Mouse (Mus musculus): ENCODE measurements at regions not wholly inside any gene's neighbourhood (a gene's known extent, or its start where the extent isn't known, plus 50 kb on each side); places are given as distances from the start of the nearest gene placed in this dataset.

DNA sequence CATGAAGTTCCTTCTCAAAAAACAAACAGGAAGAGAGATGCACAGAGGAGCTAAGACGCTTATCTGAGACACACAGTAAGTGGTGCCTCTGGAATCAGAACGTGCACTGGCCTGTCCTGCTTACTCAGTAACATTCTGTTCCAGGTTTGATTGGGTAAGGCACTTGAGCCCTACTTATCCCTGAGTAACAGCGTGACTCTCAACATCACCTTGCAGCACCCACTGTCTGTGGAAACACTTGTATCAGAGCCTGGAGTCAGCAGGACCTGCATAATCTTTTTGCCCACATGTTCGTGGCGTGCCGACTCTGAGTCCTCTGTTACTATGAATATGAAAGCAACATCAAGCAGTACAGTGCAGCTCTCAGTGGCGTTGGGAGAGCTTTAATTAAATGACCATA lies 76.4 kb upstream of the Serbp1 start:
- H3K36me3 ChIP-seq (ENCODE audit: control insufficient read depth, insufficient read depth) = no peaks in the 10 kb centered on the region
- H3K27me3 ChIP-seq (ENCODE audit: control insufficient read depth, insufficient read depth, insufficient read length) = no peaks in the 10 kb centered on the region
- no peak overlapping the region for H3ac ChIP-seq (ENCODE audit: control insufficient read depth, insufficient read length)
- H3K79me2 ChIP-seq (ENCODE audit: control insufficient read depth, insufficient read depth) = no peaks in the 10 kb centered on the region
- no peak overlapping the region for H3K4me3 ChIP-seq
- no peak for TF ChIP-seq MAX (IDR thresholded peaks at IDR 0.05; ENCODE audit: low read depth)
- TF ChIP-seq USF1 (IDR thresholded peaks at IDR 0.05; ENCODE audit: low read depth) = no peak
- no peak for TF ChIP-seq MYOD1 (IDR thresholded peaks at IDR 0.05; ENCODE audit: control insufficient read depth in 1 of 3, insufficient read length in 2 of 3, low read depth in 2 of 3)
- no peak for TF ChIP-seq REST (IDR thresholded peaks at IDR 0.05; ENCODE audit: insufficient read depth, insufficient read length)
- no peak for TF ChIP-seq MYOG (IDR thresholded peaks at IDR 0.05; ENCODE audit: control insufficient read depth in 1 of 3, insufficient read depth in 1 of 3, insufficient read length in 2 of 3, low read depth in 2 of 3)
- TF ChIP-seq TCF12 (IDR thresholded peaks at IDR 0.05; ENCODE audit: insufficient read depth, poor library complexity, severe bottlenecking) = no peak
- no peak for TF ChIP-seq POLR2A (IDR thresholded peaks at IDR 0.05; ENCODE audit: insufficient read length, low read depth)
- no peak for TF ChIP-seq POLR2AphosphoS2 (IDR thresholded peaks at IDR 0.05; ENCODE audit: insufficient read length, low read depth)
- no peak for TF ChIP-seq TCF3 (IDR thresholded peaks at IDR 0.05; ENCODE audit: insufficient read length, low read depth)
- no peak for TF ChIP-seq E2F4 (IDR thresholded peaks at IDR 0.05; ENCODE audit: insufficient read depth)
- no peak for TF ChIP-seq CEBPB (IDR thresholded peaks at IDR 0.05; ENCODE audit: insufficient read depth, poor library complexity, severe bottlenecking)
- no peak for TF ChIP-seq SRF (IDR thresholded peaks at IDR 0.05; ENCODE audit: control insufficient read depth, insufficient read length, low read depth)
- no peak overlapping the region for H3K4me2 ChIP-seq (ENCODE audit: low read depth)

DNA sequence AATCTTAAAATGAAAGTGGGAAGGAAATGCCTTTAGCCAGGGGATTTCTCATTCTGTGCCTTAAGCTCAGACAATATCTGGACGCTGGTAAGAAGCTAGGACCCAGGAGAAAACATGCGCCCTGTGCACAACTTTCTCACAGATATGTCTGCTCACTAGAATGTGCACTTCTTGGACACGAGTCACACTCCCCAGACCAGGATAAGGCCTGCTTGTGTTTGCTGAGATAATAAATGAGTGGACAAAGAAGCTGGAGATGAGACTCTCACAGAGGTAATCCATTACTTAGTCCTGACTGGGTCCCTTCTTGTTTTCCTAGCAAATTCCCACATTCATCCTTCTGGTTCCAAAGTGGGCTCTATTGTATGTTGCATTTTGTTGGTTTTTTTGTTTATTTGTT lies 77.4 kb upstream of the Serbp1 start:
- Histone ChIP-seq H3K36me3 (ENCODE audit: control insufficient read depth, insufficient read depth) (no peaks in the 10 kb centered on the region), H3ac (ENCODE audit: control insufficient read depth, insufficient read length) (no peak overlapping the region), H3K4me2 (ENCODE audit: low read depth) (no peak overlapping the region), H3K4me3 (no peak overlapping the region), H3K27me3 (ENCODE audit: control insufficient read depth, insufficient read depth, insufficient read length) (no peaks in the 10 kb centered on the region), H3K79me2 (ENCODE audit: control insufficient read depth, insufficient read depth) (no peaks in the 10 kb centered on the region)
- no peak for TF ChIP-seq REST (IDR thresholded peaks at IDR 0.05; ENCODE audit: insufficient read depth, insufficient read length)
- TF ChIP-seq USF1 (IDR thresholded peaks at IDR 0.05; ENCODE audit: low read depth) = no peak
- TF ChIP-seq POLR2A (IDR thresholded peaks at IDR 0.05; ENCODE audit: insufficient read length, low read depth) = no peak
- no peak for TF ChIP-seq CEBPB (IDR thresholded peaks at IDR 0.05; ENCODE audit: insufficient read depth, poor library complexity, severe bottlenecking)
- no peak for TF ChIP-seq POLR2AphosphoS2 (IDR thresholded peaks at IDR 0.05; ENCODE audit: insufficient read length, low read depth)
- no peak for TF ChIP-seq E2F4 (IDR thresholded peaks at IDR 0.05; ENCODE audit: insufficient read depth)
- no peak for TF ChIP-seq SRF (IDR thresholded peaks at IDR 0.05; ENCODE audit: control insufficient read depth, insufficient read length, low read depth)
- TF ChIP-seq MAX (IDR thresholded peaks at IDR 0.05; ENCODE audit: low read depth) = no peak
- no peak for TF ChIP-seq MYOG (IDR thresholded peaks at IDR 0.05; ENCODE audit: control insufficient read depth in 1 of 3, insufficient read depth in 1 of 3, insufficient read length in 2 of 3, low read depth in 2 of 3)
- TF ChIP-seq TCF3 (IDR thresholded peaks at IDR 0.05; ENCODE audit: insufficient read length, low read depth) = no peak
- TF ChIP-seq TCF12 (IDR thresholded peaks at IDR 0.05; ENCODE audit: insufficient read depth, poor library complexity, severe bottlenecking) = no peak
- no peak for TF ChIP-seq MYOD1 (IDR thresholded peaks at IDR 0.05; ENCODE audit: control insufficient read depth in 1 of 3, insufficient read length in 2 of 3, low read depth in 2 of 3)

DNA sequence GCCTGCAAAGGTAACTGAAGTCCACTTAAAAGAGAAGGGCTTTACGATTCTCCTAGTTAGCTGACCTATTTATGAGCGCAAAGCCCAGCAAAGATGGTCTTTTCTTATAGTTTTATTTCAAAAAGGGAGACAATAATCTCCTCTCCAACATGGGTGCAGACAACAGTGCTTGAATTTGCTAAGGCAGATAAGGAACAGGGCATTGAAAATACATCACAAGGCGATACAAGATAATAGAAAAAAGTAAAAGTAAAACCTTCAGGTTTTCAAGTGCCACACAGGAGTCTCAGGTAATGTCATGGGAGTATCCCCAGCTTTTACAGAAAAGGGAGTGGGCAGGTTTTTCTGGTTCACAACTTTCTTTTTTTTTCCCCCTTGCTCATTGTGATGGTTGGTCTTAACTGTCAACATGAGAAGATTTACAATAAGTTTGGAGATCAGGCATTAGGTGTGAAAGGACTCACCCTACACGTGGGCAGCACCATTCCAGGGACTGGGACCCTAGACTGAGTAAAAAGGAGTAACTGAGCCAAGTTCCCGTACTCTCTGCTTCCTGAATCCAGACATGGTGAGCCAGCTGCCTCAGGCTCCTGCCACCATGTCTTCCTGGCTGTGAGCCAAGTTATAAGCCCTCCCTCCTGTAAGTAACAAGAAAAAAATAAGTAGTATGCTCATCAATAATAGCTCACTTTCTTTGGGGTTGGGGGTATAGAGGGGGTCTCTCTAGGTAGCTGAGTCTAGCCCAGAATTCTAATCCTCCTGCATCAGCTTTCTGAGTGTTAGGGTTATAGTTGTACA lies 78.1 kb upstream of the Serbp1 start:
- H3K79me2 ChIP-seq (ENCODE audit: control insufficient read depth, insufficient read depth) = no peaks in the 10 kb centered on the region
- H3K27me3 ChIP-seq (ENCODE audit: control insufficient read depth, insufficient read depth, insufficient read length) = no peaks in the 10 kb centered on the region
- no peak for TF ChIP-seq MAX (IDR thresholded peaks at IDR 0.05; ENCODE audit: low read depth)
- no peak for TF ChIP-seq CEBPB (IDR thresholded peaks at IDR 0.05; ENCODE audit: insufficient read depth, poor library complexity, severe bottlenecking)
- no peak for TF ChIP-seq E2F4 (IDR thresholded peaks at IDR 0.05; ENCODE audit: insufficient read depth)
- H3K36me3 ChIP-seq (ENCODE audit: control insufficient read depth, insufficient read depth) = no peaks in the 10 kb centered on the region
- H3K4me3 ChIP-seq = no peak overlapping the region
- no peak overlapping the region for H3ac ChIP-seq (ENCODE audit: control insufficient read depth, insufficient read length)
- H3K4me2 ChIP-seq (ENCODE audit: low read depth) = no peak overlapping the region

DNA sequence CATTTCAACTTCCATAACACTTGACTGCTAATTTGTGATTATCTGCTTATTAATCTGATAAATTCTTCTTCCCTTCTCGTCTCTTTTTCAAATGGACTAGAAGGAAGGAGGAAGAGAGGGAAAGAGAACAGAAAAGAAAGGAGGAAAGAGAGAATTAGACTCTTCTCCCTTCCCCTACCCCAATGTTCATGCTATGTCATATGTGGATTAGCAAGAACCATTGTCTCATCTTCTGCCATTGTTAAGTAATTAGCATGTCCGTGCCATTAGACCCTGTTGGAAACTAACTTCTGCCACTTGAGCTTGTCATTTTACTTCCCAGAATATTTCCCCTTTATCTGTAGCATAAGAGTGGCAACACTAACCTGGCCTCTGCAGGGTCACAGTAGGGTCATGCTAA lies 78.8 kb upstream of the Serbp1 start:
- Histone ChIP-seq H3K4me2 (ENCODE audit: low read depth) (peak overlapping the region; percentile 50), H3K79me2 (ENCODE audit: control insufficient read depth, insufficient read depth) (no peaks in the 10 kb centered on the region), H3K4me3 (no peak overlapping the region), H3K36me3 (ENCODE audit: control insufficient read depth, insufficient read depth) (no peaks in the 10 kb centered on the region), H3K27me3 (ENCODE audit: control insufficient read depth, insufficient read depth, insufficient read length) (no peaks in the 10 kb centered on the region), H3ac (ENCODE audit: control insufficient read depth, insufficient read length) (no peak overlapping the region)
- TF ChIP-seq POLR2AphosphoS2 (IDR thresholded peaks at IDR 0.05; ENCODE audit: insufficient read length, low read depth) (no peak), MYOD1 (IDR thresholded peaks at IDR 0.05; ENCODE audit: control insufficient read depth in 1 of 3, insufficient read length in 2 of 3, low read depth in 2 of 3) (no peak), CEBPB (IDR thresholded peaks at IDR 0.05; ENCODE audit: insufficient read depth, poor library complexity, severe bottlenecking) (no peak), REST (IDR thresholded peaks at IDR 0.05; ENCODE audit: insufficient read depth, insufficient read length) (no peak), TCF12 (IDR thresholded peaks at IDR 0.05; ENCODE audit: insufficient read depth, poor library complexity, severe bottlenecking) (no peak), USF1 (IDR thresholded peaks at IDR 0.05; ENCODE audit: low read depth) (no peak), SRF (IDR thresholded peaks at IDR 0.05; ENCODE audit: control insufficient read depth, insufficient read length, low read depth) (no peak), POLR2A (IDR thresholded peaks at IDR 0.05; ENCODE audit: insufficient read length, low read depth) (no peak), E2F4 (IDR thresholded peaks at IDR 0.05; ENCODE audit: insufficient read depth) (no peak), MAX (IDR thresholded peaks at IDR 0.05; ENCODE audit: low read depth) (no peak), TCF3 (IDR thresholded peaks at IDR 0.05; ENCODE audit: insufficient read length, low read depth) (no peak), MYOG (IDR thresholded peaks at IDR 0.05; ENCODE audit: control insufficient read depth in 1 of 3, insufficient read depth in 1 of 3, insufficient read length in 2 of 3, low read depth in 2 of 3) (no peak)
